Mouse (Mus musculus): ENCODE results near the gene Slc28a3. TPM values are rescaled to one million over a fixed set of nuclear protein-coding genes. Genes with fewer than 3 reads are reported as not detected.

The Slc28a3 gene
- polyA plus RNA-seq, 1 experiment = 0.15 TPM

DNA sequence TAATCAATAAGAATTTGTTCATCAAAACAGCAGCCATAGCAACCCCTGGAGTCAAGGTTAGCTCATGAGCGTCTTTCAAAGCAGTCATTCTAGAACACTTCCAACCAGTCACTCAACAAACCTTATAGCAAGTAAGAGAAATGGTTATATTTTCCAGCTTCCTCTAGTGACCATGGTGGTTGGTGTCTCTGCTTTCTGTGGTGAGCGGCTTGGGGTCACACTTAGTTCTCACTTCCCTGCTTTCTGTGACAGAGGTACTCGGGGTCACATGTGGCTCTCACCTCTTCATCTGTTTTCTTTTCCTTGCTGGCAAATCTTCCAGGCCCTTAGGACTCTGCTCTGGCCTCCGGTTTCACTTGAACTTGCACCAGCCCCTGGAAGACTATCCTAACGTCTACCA, 8.6 kb upstream of the Slc28a3 start:
- TF ChIP-seq POLR2A (IDR thresholded peaks at IDR 0.05; ENCODE audit: borderline replicate concordance, extremely low read depth, insufficient read depth, insufficient read length, poor library complexity, severe bottlenecking) (no peak), CTCF (IDR thresholded peaks at IDR 0.05; ENCODE audit: borderline replicate concordance, extremely low read depth, insufficient read depth, insufficient read length) (no peak)
- DNase-seq (ENCODE audit: low read depth) = no peak

DNA sequence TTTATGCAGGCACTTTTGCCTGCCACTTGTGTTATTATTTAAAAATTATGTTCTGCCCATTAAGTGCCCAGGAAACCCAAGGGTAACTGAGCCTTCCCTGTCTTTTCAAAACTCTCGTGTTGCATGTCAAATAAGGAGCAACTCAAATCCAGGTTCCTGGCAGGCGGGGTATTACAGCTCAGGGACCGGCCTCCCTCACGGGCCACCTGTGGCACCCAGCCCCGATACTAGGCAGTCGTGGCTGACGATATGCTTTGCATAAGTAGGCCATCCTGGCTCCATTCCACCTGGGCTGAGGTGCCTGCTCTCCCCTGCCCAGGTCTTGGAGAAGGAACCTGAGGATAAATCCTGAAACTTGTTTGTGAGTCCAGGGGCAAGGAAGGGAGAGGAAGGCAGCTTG, 618 bp downstream of the Slc28a3 start:
- no peak for TF ChIP-seq POLR2A (IDR thresholded peaks at IDR 0.05; ENCODE audit: borderline replicate concordance, extremely low read depth, insufficient read depth, insufficient read length, poor library complexity, severe bottlenecking)
- no peak for TF ChIP-seq CTCF (IDR thresholded peaks at IDR 0.05; ENCODE audit: borderline replicate concordance, extremely low read depth, insufficient read depth, insufficient read length)
- no peak for DNase-seq (ENCODE audit: low read depth)

DNA sequence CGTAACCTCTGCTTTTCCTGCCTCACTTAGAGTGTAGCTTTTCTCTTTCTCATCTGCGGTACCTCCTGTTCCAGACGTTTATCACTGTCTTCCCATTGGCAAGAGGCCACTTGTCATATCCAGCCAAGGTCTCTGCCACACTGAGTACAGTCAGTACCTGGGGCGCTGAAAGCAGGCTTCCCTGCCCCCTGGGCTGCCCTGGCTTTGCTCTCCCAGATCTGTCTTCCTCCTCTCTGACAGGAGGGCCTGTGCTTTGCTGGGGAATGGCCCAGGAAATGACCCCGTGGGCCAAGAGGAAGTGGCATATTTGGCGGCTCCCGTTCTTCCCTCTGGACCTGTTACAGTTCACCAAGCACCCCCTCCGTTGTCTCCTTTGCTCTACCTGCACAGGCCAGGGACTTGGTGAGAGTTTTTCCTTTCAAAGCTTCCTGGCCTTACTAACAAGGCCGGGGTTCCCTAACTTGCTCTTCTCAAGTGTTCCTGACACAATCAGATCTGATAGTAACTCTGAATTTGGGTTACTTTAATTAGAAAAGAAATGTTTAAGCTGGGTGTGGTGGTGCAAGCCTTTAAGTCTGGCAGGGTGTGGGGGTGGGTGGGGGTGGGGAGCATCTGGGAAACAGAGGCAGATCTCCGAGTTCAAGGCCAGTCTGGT, 9.3 kb downstream of the Slc28a3 start:
- no peak for DNase-seq (ENCODE audit: low read depth)
- TF ChIP-seq POLR2A (IDR thresholded peaks at IDR 0.05; ENCODE audit: borderline replicate concordance, extremely low read depth, insufficient read depth, insufficient read length, poor library complexity, severe bottlenecking) = no peak
- TF ChIP-seq CTCF (IDR thresholded peaks at IDR 0.05; ENCODE audit: borderline replicate concordance, extremely low read depth, insufficient read depth, insufficient read length) = no peak

DNA sequence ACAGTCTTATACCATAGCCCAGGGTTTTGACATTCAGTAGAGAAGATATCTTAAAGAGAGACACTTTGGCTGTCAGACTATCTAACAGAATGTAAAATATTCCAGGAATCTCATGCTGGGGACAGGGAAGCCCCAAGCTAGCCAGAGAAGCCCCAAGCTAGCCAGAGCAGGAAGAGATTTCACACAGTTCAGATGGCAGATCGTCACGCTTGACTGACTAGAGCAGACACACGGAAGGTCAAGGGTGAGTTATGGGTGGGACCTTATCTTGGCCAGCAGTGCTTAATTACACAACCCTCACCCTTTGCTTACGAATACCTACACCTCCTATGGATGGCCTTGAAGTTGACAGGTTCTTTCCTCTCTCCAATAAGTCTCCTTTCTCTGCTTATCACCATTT, 12.1 kb downstream of the Slc28a3 start:
- TF ChIP-seq POLR2A (IDR thresholded peaks at IDR 0.05; ENCODE audit: borderline replicate concordance, extremely low read depth, insufficient read depth, insufficient read length, poor library complexity, severe bottlenecking) = no peak
- DNase-seq (ENCODE audit: low read depth) = no peak

DNA sequence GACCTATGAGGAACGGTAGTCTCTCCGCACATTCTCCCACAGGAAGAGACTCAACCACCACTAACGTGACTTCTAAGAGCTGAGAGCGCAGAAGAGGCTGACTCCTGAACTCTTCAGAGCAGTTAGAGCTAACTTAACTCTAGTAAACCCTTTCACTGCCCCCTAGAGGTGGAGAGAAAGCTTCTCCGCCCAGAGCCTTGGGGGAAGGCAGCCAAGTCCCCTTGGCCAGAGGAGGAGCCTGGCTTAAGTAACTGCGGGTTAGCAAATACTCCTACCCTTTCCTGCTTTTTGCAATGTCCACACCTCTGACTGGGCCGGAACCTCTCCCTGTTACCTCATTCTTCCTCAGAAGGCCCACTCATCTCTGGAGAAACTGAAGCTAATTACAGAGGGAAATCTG, 17.5 kb downstream of the Slc28a3 start:
- peak; percentile 65 for DNase-seq (ENCODE audit: low read depth)
- TF ChIP-seq CTCF (IDR thresholded peaks at IDR 0.05; ENCODE audit: borderline replicate concordance, extremely low read depth, insufficient read depth, insufficient read length) = peak; percentile 58; the same call in 1 of the 2 replicates
- TF ChIP-seq POLR2A (IDR thresholded peaks at IDR 0.05; ENCODE audit: borderline replicate concordance, extremely low read depth, insufficient read depth, insufficient read length, poor library complexity, severe bottlenecking) = no peak

DNA sequence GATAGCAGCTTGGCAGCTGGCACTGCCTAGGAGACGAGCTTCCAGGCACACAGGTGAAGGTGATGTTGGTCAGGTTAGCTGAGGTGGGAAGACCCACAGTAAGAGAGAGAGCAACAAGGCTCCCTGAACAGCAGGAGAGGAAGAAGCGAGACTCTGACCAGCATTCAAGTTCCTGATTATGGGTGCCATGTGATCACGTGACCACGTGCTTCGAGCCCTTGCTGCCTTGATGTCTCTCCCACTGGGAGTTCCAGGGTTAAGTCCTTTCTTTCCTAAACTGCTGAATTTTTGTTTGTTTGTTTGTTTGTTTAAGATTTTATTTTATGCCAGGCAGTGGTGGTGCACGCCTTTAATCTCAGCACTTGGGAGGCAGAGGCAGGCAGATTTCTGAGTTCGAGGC, 18.8 kb downstream of the Slc28a3 start:
- DNase-seq (ENCODE audit: low read depth) = no peak
- TF ChIP-seq POLR2A (IDR thresholded peaks at IDR 0.05; ENCODE audit: borderline replicate concordance, extremely low read depth, insufficient read depth, insufficient read length, poor library complexity, severe bottlenecking) = no peak
- TF ChIP-seq CTCF (IDR thresholded peaks at IDR 0.05; ENCODE audit: borderline replicate concordance, extremely low read depth, insufficient read depth, insufficient read length) = no peak

DNA sequence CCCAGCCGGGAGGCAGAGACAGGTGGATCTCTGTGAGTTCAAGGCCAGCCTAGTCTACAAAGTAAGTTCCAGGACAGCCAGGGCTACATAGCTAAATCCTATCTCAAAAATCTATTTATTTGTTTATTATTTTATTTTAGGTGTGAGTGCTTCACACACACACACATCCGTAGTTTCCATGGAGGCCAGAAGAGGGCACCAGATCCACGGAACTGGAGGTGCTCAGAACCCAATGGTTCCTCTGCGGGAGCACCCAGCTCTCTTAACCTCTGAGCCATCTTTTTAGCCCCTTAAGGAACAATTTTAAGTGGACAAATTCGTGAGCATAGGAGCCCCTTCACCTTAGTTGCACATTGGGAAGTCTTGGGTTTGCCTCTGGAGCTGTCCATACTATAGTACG, 20.0 kb downstream of the Slc28a3 start:
- peak; percentile 52 for DNase-seq (ENCODE audit: low read depth)
- TF ChIP-seq CTCF (IDR thresholded peaks at IDR 0.05; ENCODE audit: borderline replicate concordance, extremely low read depth, insufficient read depth, insufficient read length) = peak; percentile 69; the same call in 1 of the 2 replicates
- TF ChIP-seq POLR2A (IDR thresholded peaks at IDR 0.05; ENCODE audit: borderline replicate concordance, extremely low read depth, insufficient read depth, insufficient read length, poor library complexity, severe bottlenecking) = no peak

DNA sequence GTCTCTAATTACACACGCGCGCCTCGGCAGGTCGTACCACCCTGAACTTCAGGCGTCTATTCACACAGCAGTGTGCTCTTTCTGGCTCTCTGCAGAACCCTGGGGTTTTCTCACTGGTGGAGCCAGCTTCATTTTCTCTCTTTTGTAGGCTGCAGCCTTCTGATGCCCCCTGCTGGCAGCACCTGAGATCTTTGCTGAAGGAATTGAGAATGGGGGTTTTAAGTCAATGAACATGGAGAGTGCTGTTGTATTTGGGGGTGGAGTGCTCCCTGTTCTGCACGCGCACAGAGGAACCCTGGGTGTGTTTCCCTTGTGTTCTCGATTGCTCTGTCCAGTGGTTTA, 21.2 kb downstream of the Slc28a3 start:
- peak; percentile 89 for TF ChIP-seq CTCF (IDR thresholded peaks at IDR 0.05; ENCODE audit: borderline replicate concordance, extremely low read depth, insufficient read depth, insufficient read length)
- no peak for TF ChIP-seq POLR2A (IDR thresholded peaks at IDR 0.05; ENCODE audit: borderline replicate concordance, extremely low read depth, insufficient read depth, insufficient read length, poor library complexity, severe bottlenecking)
- DNase-seq (ENCODE audit: low read depth) = peak; percentile 93

DNA sequence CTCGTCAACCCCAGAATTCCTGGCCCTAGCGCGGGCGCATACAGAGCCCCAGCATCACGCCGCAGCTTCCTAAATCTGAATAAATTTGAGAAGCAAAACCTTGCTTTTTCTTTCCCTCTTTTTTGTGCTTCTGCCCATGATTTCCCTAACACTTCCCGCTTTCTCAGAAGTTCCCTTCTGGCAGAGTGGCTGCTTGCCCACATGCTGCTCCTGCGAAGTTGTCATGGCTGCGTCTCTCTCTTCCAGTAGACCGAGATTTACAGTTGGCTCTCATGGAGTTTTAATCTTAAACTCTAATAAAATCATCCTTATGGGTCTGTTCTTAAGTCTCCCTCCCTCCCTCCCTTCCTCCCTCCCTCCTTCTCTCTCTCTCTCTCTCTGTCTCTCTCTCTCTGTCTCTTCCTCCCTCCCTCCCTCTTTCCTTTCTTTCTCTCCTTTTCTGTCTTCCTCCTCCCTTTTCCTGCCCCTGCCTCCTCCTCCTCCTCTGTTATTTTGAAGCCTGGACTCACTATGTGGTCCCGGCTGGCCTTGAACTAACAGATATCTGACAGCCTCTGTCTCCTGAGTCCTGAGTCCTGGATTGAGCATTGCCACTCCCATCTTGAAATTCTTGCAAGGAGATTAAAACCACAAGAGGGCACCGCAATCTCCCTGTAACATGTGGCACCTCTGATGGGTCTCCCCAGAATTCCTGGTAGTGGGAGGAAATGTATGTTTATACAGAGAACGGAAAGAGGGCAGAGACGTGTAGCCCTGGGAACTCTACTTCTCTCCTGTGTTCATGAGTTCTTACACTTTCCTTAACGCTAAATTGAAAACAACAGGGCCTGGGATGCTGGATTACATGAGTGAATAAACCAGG, 21.8 kb downstream of the Slc28a3 start:
- TF ChIP-seq CTCF (IDR thresholded peaks at IDR 0.05; ENCODE audit: borderline replicate concordance, extremely low read depth, insufficient read depth, insufficient read length) = no peak
- no peak for TF ChIP-seq POLR2A (IDR thresholded peaks at IDR 0.05; ENCODE audit: borderline replicate concordance, extremely low read depth, insufficient read depth, insufficient read length, poor library complexity, severe bottlenecking)
- peak; percentile 76 for DNase-seq (ENCODE audit: low read depth)

DNA sequence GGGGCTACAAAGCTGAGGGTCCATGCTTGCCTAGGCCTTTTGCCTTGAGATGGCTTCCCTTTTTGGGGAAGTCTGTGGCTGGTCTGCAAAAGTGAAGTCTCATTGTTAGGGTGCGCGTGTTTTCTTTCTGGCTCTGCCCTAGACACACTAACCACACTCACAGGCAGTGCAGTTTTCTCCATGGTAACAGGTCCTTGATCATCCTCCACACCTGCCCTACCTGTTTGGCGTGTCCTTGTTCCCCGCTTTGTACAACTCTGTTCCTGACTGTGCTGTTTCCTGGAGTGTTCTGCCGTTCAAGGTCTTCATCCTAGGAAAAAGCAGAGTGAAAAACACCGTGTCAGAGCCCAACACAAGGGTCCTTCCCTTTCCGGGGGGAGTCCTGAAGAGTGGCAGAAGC, 22.7 kb downstream of the Slc28a3 start:
- no peak for TF ChIP-seq CTCF (IDR thresholded peaks at IDR 0.05; ENCODE audit: borderline replicate concordance, extremely low read depth, insufficient read depth, insufficient read length)
- no peak for TF ChIP-seq POLR2A (IDR thresholded peaks at IDR 0.05; ENCODE audit: borderline replicate concordance, extremely low read depth, insufficient read depth, insufficient read length, poor library complexity, severe bottlenecking)
- no peak for DNase-seq (ENCODE audit: low read depth)

DNA sequence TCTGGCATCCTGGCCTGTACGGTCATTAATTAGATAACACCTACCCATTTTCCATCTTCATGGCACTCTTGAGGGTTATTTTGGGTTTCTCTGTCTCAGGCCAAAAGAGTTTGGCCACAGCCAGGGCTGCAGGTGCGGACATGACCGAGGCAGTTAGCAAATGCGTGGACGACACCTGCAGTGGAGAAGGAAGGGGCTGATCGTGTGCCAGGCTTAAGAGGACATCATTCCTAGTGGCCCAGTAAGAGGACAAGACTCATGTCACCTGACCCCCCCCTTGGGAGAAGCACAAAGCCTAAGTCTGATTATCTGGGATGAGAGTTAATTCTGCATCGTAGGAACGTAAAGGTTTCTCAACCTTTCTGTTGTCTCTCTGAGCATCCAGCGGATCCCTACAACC, 44.5 kb downstream of the Slc28a3 start:
- TF ChIP-seq POLR2A (IDR thresholded peaks at IDR 0.05; ENCODE audit: borderline replicate concordance, extremely low read depth, insufficient read depth, insufficient read length, poor library complexity, severe bottlenecking) = no peak
- no peak for TF ChIP-seq CTCF (IDR thresholded peaks at IDR 0.05; ENCODE audit: borderline replicate concordance, extremely low read depth, insufficient read depth, insufficient read length)
- no peak for DNase-seq (ENCODE audit: low read depth)
